ENCODE assay signal across 20 mouse cellular contexts in genomic region chr5:103534454-103534853, GRCm38 (mm10).
DNase-seq lines count a peak whose midpoint lies in the region; ATAC-seq and TF ChIP-seq lines count a peak whose summit lies in the region.
"Had no signal": no experiment of that assay in that cellular context is flagged by ENCODE, and none has a peak within 500 bp of the region (broad histone marks: within the 10 kb centered on the region; RNA-seq: fewer than 3 reads in every experiment).

No protein-coding gene starts in this region.

- H3K4me1 ChIP-seq in heart, adult 2 months (ENCODE audit: control insufficient read depth, insufficient read depth, low read length), result no peaks in the 10 kb centered on the region
- H3K4me1 ChIP-seq: embryonic facial prominence, embryonic 15.5 days; forebrain, embryonic 15.5 days; intestine, embryonic 15.5 days; limb, embryonic 12.5 days had no signal

- no peaks in the 10 kb centered on the region for H3K79me2 ChIP-seq in heart, adult 2 months (replicated peaks; ENCODE audit: control insufficient read depth, insufficient read depth, low read length)

- H3K27me3 ChIP-seq in heart, adult 2 months (ENCODE audit: control insufficient read depth, insufficient read depth, low read length), result no peaks in the 10 kb centered on the region
- H3K27me3 ChIP-seq in Patski, result no peaks in the 10 kb centered on the region
- H3K27me3 ChIP-seq: embryonic facial prominence, embryonic 15.5 days; forebrain, embryonic 15.5 days; intestine, embryonic 15.5 days; limb, embryonic 12.5 days; midbrain, embryonic 13.5 days had no signal

- in situ Hi-C loops in Patski (cut with MboI; ENCODE audit: low pct_unique_long_range_greater_than_20kb), result loop anchor here (5.0 kb wide), 1 partner anchor 177 kb away; no protein-coding TSS in a partner anchor

- DNase-seq in heart, adult 2 months, result no peak
- DNase-seq in heart, adult 18-20 months, result no peak
- no peak for DNase-seq in layer of hippocampus, adult 2 months (ENCODE audit: low spot score in 2 of 2)
- DNase-seq in layer of hippocampus, postnatal 25 days (ENCODE audit: extremely low spot score in 1 of 2, low spot score in 1 of 2), result no peak
- DNase-seq in Patski (ENCODE audit: low read depth, low spot score), result no peak
- peak; percentile 42 to 47 for DNase-seq in kidney, postnatal 36 days
- DNase-seq in right cerebral cortex, postnatal 25 days, result no peak
- DNase-seq: adrenal gland, postnatal 36 days; cerebellum, adult 9-10 months; gastrocnemius, postnatal 14 days; layer of hippocampus, postnatal 36 days; lung, adult 2 months had no signal

- H3K9ac ChIP-seq in heart, adult 2 months (ENCODE audit: low read depth, low read length), result no peak overlapping the region
- H3K9ac ChIP-seq: embryonic facial prominence, embryonic 15.5 days; forebrain, embryonic 15.5 days; intestine, embryonic 15.5 days; limb, embryonic 12.5 days; midbrain, embryonic 13.5 days had no signal

- peak; percentile 33 for TF ChIP-seq CTCF in heart, adult 2 months (IDR thresholded peaks at IDR 0.05)
- TF ChIP-seq CTCF in layer of hippocampus, adult 2 months (conservative IDR thresholded peaks at IDR 0.05), result peak; percentile 43
- TF ChIP-seq CTCF in Patski (IDR thresholded peaks at IDR 0.05), result peak; percentile 65

- H3K36me3 ChIP-seq in heart, adult 2 months (ENCODE audit: control insufficient read depth, insufficient read depth, low read length), result no peaks in the 10 kb centered on the region
- H3K36me3 ChIP-seq: forebrain, embryonic 15.5 days; intestine, embryonic 15.5 days had no signal

- no peak overlapping the region for H3K27ac ChIP-seq in heart, adult 2 months
- no peak overlapping the region for H3K27ac ChIP-seq in layer of hippocampus, adult 2 months
- H3K27ac ChIP-seq: embryonic facial prominence, embryonic 15.5 days; forebrain, embryonic 15.5 days; hindbrain, embryonic 10.5 days; intestine, embryonic 15.5 days; limb, embryonic 12.5 days; midbrain, embryonic 13.5 days had no signal

- CTCF ChIA-PET in Patski (lab: Charles Lee), result interaction anchor here (0.8 to 1.6 kb wide), 3 partner anchors 10 to 107 kb away, joined by 3 to 4 read pairs (median 4); no protein-coding TSS in a partner anchor

- intact Hi-C loops in heart, adult 2 months (cut with DNase I), result no loop called here

- TF ChIP-seq EP300 in heart, adult 2 months (IDR thresholded peaks at IDR 0.05; ENCODE audit: insufficient read depth, low read depth, low read length), result no peak

- WGBS in heart, adult 2 months, result 61% methylated on average over 3 of the region's 3 CpGs

- no peak for ATAC-seq in Patski
- ATAC-seq in megakaryocyte progenitor cell, adult 5-6 weeks (replicated peaks; ENCODE audit: poor library complexity), result no peak
- ATAC-seq: forebrain, embryonic 15.5 days; hindbrain, embryonic 16.5 days; intestine, embryonic 15.5 days; midbrain, embryonic 13.5 days had no signal

- no peak for TF ChIP-seq POLR2A in heart, adult 2 months (IDR thresholded peaks at IDR 0.05; ENCODE audit: insufficient read depth, low read depth, low read length)

- POLR2A ChIA-PET in Patski (lab: Charles Lee), result interaction anchor here (1.8 kb wide), 1 partner anchor 106 kb away, joined by 3 read pairs; no protein-coding TSS in a partner anchor

- H3K4me3 ChIP-seq in heart, adult 2 months, result no peak overlapping the region
- H3K4me3 ChIP-seq in layer of hippocampus, adult 2 months, result no peak overlapping the region
- H3K4me3 ChIP-seq: embryonic facial prominence, embryonic 15.5 days; forebrain, embryonic 15.5 days; hindbrain, embryonic 10.5 days; intestine, embryonic 15.5 days; limb, embryonic 12.5 days; midbrain, embryonic 13.5 days had no signal

Comparison
In these comparisons a context has a peak if more than half of its experiments do, and no peak if none do; other contexts are left out.
1. DNase-seq: peak in kidney, postnatal 36 days (2 of 2); none in heart, adult 2 months (0 of 2), heart, adult 18-20 months (0 of 2), layer of hippocampus, adult 2 months (0 of 2), layer of hippocampus, postnatal 25 days (0 of 2), Patski (single experiment) and right cerebral cortex, postnatal 25 days (single experiment).
2. Peak in every context shown above with its lines, with median percentiles within 50 percentile points of each other: CTCF ChIP-seq.